Mouse (Mus musculus): Measurements from ENCODE around the gene Recql5. TPM values are rescaled to one million over a fixed set of nuclear protein-coding genes. Genes with fewer than 3 reads are reported as not detected.

Recql5 gene
- polyA plus RNA-seq (2015; fragmentation: Illumina TruSeq; extraction: RNeasy Lipid Tissue Mini Kit (QIAGEN cat#74804); ENCODE audit: insufficient read depth, low read depth, low replicate concordance) = 10.0 TPM

DNA sequence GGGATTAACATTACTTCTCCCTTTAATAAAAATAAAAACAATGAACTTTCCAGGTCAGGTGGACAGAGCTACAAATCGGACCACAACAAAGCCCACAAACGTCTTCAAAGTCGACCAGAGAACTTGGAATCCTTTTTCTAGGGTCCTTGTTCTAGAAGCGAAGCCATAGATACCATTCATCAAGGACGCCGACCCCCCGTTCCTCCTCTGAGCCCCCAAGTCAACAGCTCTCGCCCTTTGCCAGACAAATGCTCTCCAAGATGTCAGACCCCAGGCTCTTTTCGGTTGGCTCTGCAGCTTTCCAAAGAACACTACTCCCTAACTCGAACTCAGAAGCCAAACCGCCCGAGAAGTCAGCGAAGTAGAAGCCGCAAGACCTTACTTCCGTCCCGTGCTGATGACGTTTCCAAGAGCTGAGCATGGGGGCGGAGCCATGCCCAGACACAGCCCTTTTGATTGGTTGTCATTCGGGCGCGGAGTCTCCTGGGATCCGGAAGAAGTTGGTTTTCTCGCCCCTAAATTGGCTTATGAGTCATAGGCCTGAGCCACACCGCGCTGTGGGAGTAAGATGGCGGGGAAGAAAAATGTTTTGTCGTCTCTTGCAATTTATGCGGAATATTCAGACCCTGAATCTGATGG is at the start of gene Recql5, which contains the start of gene Sap30bp:
Gene Recql5, minus strand, starts transcription at position 370 of the 639 bp plus-strand sequence.
Gene Sap30bp, plus strand, starts transcription at position 175 of the 639 bp plus-strand sequence.

DNA sequence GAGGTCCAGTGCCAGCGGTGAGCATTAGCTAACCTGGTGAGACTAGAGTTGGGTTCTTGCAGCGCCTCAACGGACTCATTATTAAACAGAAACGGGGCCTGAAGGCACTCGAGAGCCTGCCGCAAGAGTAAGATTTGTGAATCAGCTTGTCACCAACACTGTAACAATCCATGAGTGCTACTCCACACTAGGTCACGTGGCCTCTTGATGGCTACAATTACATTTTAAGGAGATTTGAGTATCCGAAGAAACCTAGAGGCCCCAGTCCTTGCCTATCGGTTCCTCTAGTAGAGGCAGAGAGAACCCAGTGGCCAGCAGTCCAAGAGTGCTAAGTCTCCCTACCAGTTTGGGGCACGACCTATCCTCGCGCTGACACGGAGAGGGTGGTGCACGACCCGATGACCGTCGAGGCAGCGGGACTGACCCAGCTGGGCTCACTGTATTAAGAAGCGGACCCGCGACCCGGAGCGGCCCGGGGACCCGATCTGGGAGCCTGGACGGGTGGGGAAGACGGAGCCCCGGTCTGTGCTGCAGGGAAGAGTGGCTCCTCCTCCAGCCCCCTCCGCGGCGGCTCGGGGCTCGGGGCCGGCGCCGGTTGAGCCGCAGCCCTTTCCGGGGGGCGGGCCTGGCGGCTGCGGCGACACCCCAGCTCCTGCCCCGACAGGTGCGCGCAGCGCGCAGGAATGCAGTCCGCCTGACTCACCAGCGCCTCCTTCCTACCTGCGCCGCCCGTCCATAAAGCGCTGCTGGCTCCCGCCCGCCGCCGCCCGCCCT is 41.2 kb upstream of the Recql5 start, which contains the start of gene Itgb4:
Gene Itgb4, plus strand, starts transcription at position 401 of the 774 bp plus-strand sequence.

DNA sequence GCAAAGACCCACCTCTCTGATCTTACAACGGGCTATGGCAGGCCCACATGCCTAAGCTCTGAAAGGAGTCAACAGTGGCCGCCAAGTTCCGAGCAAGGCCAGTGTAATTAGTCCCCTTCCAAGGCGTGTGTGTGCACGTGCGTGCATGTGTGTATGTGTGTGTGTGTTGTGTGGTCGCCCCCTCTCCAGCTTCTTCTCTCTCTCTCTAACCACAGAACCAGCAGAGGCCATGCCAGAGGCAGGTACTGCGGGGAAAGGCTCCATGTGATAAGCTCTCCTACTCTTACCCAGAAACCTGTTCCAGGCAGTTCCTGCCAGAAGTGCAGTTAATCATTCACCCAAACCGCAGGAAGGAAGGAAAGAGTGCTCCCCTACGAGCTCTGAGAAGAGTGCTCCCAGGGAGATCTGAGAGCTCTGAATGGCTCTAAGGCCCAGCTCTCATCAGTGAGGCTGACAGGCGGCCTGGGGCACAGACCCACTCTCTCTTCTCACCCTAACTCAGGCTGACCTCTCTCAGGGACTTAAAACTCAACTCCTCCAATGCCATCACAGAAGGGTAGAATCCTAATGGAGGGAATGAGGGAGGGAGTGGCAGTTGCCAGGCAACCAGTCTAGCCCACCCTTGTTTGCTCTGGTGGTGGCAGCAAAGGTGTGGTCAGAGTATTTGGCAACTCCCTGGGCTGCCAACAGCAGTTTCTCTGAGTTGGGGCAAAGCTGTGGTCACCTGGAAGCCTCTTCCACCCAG is 21.5 kb downstream of the Recql5 start, which contains the start of gene Smim6:
Gene Smim6, plus strand, starts transcription at position 386 of the 745 bp plus-strand sequence.

DNA sequence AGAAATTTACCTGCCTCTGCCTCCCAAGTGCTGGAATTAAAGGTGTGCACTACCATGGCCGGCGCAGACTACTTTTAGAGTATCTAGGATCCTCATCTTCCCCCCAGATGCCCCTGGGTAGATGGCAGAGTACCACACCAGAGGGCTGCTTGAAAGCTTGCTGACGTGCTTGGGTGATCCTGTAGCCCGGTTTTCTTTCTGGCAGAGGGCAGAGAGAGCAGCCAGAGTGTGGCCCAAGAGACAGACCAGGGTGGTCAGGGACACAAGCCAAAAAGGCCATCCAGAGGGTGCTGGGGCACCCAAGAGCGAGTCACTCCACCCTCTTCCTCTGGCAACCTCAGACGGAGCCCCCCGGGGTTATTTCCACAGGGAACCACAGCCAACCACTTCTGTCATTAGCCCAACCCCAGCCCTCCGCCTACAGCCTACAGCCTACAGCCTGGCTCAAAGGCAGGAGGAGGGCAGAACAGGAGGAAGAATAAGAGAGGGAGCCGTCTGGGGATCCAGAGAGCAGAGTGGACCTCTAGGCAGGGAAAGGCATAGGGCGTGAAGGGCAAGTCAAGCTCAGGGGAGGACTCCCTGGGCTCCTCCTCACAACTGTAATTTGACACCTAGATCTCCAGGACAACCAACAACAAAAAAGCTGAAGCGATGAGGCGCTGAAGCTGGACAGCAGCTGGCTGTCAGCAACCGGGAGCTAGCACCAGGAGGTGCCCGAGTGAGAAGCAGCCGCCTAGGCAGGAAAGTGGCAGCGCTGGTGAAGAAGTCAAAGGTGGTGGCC is 33.6 kb downstream of the Recql5 start, which contains the start of gene Smim5:
Gene Smim5, plus strand, starts transcription at position 481 of the 781 bp plus-strand sequence.

DNA sequence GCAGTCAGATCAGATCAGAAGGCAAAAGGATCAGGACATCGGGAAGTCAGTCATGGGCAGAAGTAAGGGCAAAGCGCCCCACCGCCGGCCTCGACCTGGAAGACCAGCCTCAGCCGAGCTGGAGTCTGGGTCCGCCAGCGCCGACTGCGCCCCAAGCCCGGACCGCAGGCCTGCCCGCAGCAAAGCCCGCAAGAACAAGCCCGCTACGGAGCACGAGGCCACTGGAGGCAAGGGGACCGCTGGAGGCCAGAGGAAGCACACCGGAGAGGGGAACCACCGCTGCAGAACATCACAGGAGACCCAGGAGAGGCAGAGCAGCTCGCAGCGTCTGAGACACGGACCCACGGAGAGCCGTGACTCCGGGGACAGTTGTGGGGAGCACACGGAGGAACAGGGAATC is 74.9 kb downstream of the Recql5 start, which contains the start of gene Myo15b:
Gene Myo15b, plus strand, starts transcription at position 53 of the 400 bp plus-strand sequence.

Other genes with a start within 250 kb of the Recql5 start
- 10.1 TPM for gene Grb2, start 224.9 kb downstream of the Recql5 start, polyA plus RNA-seq (2015; fragmentation: Illumina TruSeq; extraction: RNeasy Lipid Tissue Mini Kit (QIAGEN cat#74804); ENCODE audit: insufficient read depth, low read depth, low replicate concordance)
- 5.9 TPM for gene Tmem94, start 168.0 kb downstream of the Recql5 start, polyA plus RNA-seq (2015; fragmentation: Illumina TruSeq; extraction: RNeasy Lipid Tissue Mini Kit (QIAGEN cat#74804); ENCODE audit: insufficient read depth, low read depth, low replicate concordance)
- 13.3 TPM for gene Caskin2, start 119.8 kb downstream of the Recql5 start, polyA plus RNA-seq (2015; fragmentation: Illumina TruSeq; extraction: RNeasy Lipid Tissue Mini Kit (QIAGEN cat#74804); ENCODE audit: insufficient read depth, low read depth, low replicate concordance)
- 11.0 TPM for gene Tsen54, start 118.8 kb downstream of the Recql5 start, polyA plus RNA-seq (2015; fragmentation: Illumina TruSeq; extraction: RNeasy Lipid Tissue Mini Kit (QIAGEN cat#74804); ENCODE audit: insufficient read depth, low read depth, low replicate concordance)
- 66.6 TPM for gene Llgl2, start 109.4 kb downstream of the Recql5 start, polyA plus RNA-seq (2015; fragmentation: Illumina TruSeq; extraction: RNeasy Lipid Tissue Mini Kit (QIAGEN cat#74804); ENCODE audit: insufficient read depth, low read depth, low replicate concordance)
- 20.8 TPM for gene Myo15b, start 75.1 kb downstream of the Recql5 start, polyA plus RNA-seq (2015; fragmentation: Illumina TruSeq; extraction: RNeasy Lipid Tissue Mini Kit (QIAGEN cat#74804); ENCODE audit: insufficient read depth, low read depth, low replicate concordance)
- 5.6 TPM for gene Smim5, start 33.5 kb downstream of the Recql5 start, polyA plus RNA-seq (2015; fragmentation: Illumina TruSeq; extraction: RNeasy Lipid Tissue Mini Kit (QIAGEN cat#74804); ENCODE audit: insufficient read depth, low read depth, low replicate concordance)
- 4.9 TPM for gene Smim6, start 21.5 kb downstream of the Recql5 start, polyA plus RNA-seq (2015; fragmentation: Illumina TruSeq; extraction: RNeasy Lipid Tissue Mini Kit (QIAGEN cat#74804); ENCODE audit: insufficient read depth, low read depth, low replicate concordance)
- gene Sap30bp, start 195 bp downstream of the Recql5 start, polyA plus RNA-seq (2015; fragmentation: Illumina TruSeq; extraction: RNeasy Lipid Tissue Mini Kit (QIAGEN cat#74804); ENCODE audit: insufficient read depth, low read depth, low replicate concordance) = 4.7 TPM
- gene Itgb4, start 41.2 kb upstream of the Recql5 start, polyA plus RNA-seq (2015; fragmentation: Illumina TruSeq; extraction: RNeasy Lipid Tissue Mini Kit (QIAGEN cat#74804); ENCODE audit: insufficient read depth, low read depth, low replicate concordance) = 8.1 TPM
- 11.8 TPM for gene Galk1, start 79.2 kb upstream of the Recql5 start, polyA plus RNA-seq (2015; fragmentation: Illumina TruSeq; extraction: RNeasy Lipid Tissue Mini Kit (QIAGEN cat#74804); ENCODE audit: insufficient read depth, low read depth, low replicate concordance)
- gene H3f3b, start 94.5 kb upstream of the Recql5 start, polyA plus RNA-seq (2015; fragmentation: Illumina TruSeq; extraction: RNeasy Lipid Tissue Mini Kit (QIAGEN cat#74804); ENCODE audit: insufficient read depth, low read depth, low replicate concordance) = 85.3 TPM
- 5.1 TPM for gene Unk, start 96.8 kb upstream of the Recql5 start, polyA plus RNA-seq (2015; fragmentation: Illumina TruSeq; extraction: RNeasy Lipid Tissue Mini Kit (QIAGEN cat#74804); ENCODE audit: insufficient read depth, low read depth, low replicate concordance)
- gene Unc13d, start 144.5 kb upstream of the Recql5 start, polyA plus RNA-seq (2015; fragmentation: Illumina TruSeq; extraction: RNeasy Lipid Tissue Mini Kit (QIAGEN cat#74804); ENCODE audit: insufficient read depth, low read depth, low replicate concordance) = 2.5 TPM
- gene Wbp2, start 153.5 kb upstream of the Recql5 start, polyA plus RNA-seq (2015; fragmentation: Illumina TruSeq; extraction: RNeasy Lipid Tissue Mini Kit (QIAGEN cat#74804); ENCODE audit: insufficient read depth, low read depth, low replicate concordance) = 26.2 TPM
- gene Trim47, start 193.7 kb upstream of the Recql5 start, polyA plus RNA-seq (2015; fragmentation: Illumina TruSeq; extraction: RNeasy Lipid Tissue Mini Kit (QIAGEN cat#74804); ENCODE audit: insufficient read depth, low read depth, low replicate concordance) = 14.4 TPM
- 2.2 TPM for gene Trim65, start 197.7 kb upstream of the Recql5 start, polyA plus RNA-seq (2015; fragmentation: Illumina TruSeq; extraction: RNeasy Lipid Tissue Mini Kit (QIAGEN cat#74804); ENCODE audit: insufficient read depth, low read depth, low replicate concordance)
- 14.6 TPM for gene Mrpl38, start 205.4 kb upstream of the Recql5 start, polyA plus RNA-seq (2015; fragmentation: Illumina TruSeq; extraction: RNeasy Lipid Tissue Mini Kit (QIAGEN cat#74804); ENCODE audit: insufficient read depth, low read depth, low replicate concordance)
- 8.8 TPM for gene Fbf1, start 234.7 kb upstream of the Recql5 start, polyA plus RNA-seq (2015; fragmentation: Illumina TruSeq; extraction: RNeasy Lipid Tissue Mini Kit (QIAGEN cat#74804); ENCODE audit: insufficient read depth, low read depth, low replicate concordance)